Comparison of ENCODE assay signal across 9 mouse cellular contexts in the genomic region with DNA sequence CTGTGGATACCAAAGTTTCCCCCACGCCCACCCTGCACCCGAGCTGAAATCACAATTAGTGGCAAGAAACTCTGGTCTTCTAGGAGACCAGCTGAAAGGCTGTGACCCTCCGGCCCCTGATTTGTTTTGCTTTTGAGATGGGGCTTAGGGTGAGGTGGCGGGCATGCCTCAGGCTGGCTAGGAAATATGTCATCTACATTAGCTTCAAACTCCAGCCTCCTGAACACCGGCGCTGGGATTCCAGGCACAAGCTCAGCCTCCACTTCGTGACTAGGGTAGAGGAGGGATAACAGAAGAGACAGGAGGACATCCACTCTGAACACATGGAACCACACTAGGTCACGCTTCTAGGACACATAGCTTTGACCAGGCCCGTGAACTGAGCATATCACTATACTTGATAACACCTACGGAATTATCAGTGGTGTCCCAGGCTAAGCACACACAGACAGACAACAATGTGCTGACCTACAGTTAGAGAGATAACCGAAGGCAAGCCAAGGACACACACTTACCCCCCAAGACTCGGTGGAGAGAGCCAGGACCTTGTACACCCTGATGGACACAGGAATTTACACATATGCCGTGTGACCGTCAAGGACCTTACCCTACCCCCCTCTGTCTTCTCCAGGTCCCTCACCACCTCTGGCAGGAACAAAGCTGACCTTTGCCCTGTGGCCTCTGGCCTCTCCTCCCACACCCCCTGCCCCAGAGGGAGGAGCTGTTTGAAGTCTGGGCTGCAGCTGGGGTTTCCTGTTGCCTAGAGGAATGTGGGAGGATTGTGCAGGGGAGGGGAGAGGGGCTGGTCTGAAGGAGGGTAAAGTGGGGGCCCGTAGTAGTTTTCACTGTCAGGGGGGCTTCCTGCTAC. TPM values are rescaled to one million over a fixed set of nuclear protein-coding genes. Genes with fewer than 3 reads are reported as not detected.
A peak's percentile ranks its signal among the peaks of the same experiment; 100 is the strongest.
DNase-seq lines count a peak whose midpoint lies in the region; ATAC-seq and TF ChIP-seq lines count a peak whose summit lies in the region.
"Had no signal": no experiment of that assay in that cellular context is flagged by ENCODE, and none has a peak within 500 bp of the region (broad histone marks: within the 10 kb centered on the region; RNA-seq: fewer than 3 reads in every experiment).

No protein-coding gene starts in this region.

- H3K4me2 ChIP-seq in intestine, embryonic 14.5 days (ENCODE audit: low read length), result no peak overlapping the region
- H3K4me2 ChIP-seq in intestine, postnatal 0 days (replicated peaks; ENCODE audit: low read depth), result no peak overlapping the region
- no peak overlapping the region; the same call in 1 of the 2 replicates for H3K4me2 ChIP-seq in embryonic facial prominence, embryonic 11.5 days (ENCODE audit: low read depth, low read length)
- H3K4me2 ChIP-seq in kidney, embryonic 16.5 days (replicated peaks; ENCODE audit: low read depth, low read length), result no peak overlapping the region
- no peak overlapping the region for H3K4me2 ChIP-seq in neural tube, embryonic 12.5 days (replicated peaks)

- 0 out of 2 replicates have a peak overlapping the region, but pooled peaks have one; percentile 10 for H3K9ac ChIP-seq in intestine, embryonic 14.5 days (ENCODE audit: low read length)
- no peak overlapping the region for H3K9ac ChIP-seq in intestine, postnatal 0 days (ENCODE audit: low read depth, low read length)
- 0 out of 2 replicates have a peak overlapping the region, but pooled peaks have one; percentile 18 for H3K9ac ChIP-seq in embryonic facial prominence, embryonic 11.5 days (replicated peaks; ENCODE audit: low read length)
- no peak overlapping the region for H3K9ac ChIP-seq in kidney, embryonic 16.5 days (replicated peaks; ENCODE audit: low read length)
- H3K9ac ChIP-seq in neural tube, embryonic 12.5 days, result 0 out of 2 replicates have a peak overlapping the region, but pooled peaks have one; percentile 35

- 25% methylated on average over 15 of the region's 15 CpGs for WGBS in intestine, embryonic 14.5 days
- 35% methylated on average over 15 of the region's 15 CpGs for WGBS in intestine, postnatal 0 days
- 11% methylated on average over 15 of the region's 15 CpGs for WGBS in embryonic facial prominence, embryonic 11.5 days
- 18% methylated on average over 15 of the region's 15 CpGs for WGBS in kidney, embryonic 16.5 days
- 40% methylated on average over 15 of the region's 15 CpGs for WGBS in neural tube, embryonic 12.5 days

- H3K27ac ChIP-seq in intestine, embryonic 14.5 days (ENCODE audit: low read depth), result no peak overlapping the region
- H3K27ac ChIP-seq in intestine, postnatal 0 days (ENCODE audit: low read depth, low read length), result no peak overlapping the region
- H3K27ac ChIP-seq in embryonic facial prominence, embryonic 11.5 days (replicated peaks; ENCODE audit: low read depth, low read length), result no peak overlapping the region
- peak overlapping the region; percentile 28; the same call in 1 of the 2 replicates for H3K27ac ChIP-seq in kidney, embryonic 16.5 days (ENCODE audit: low read length)
- H3K27ac ChIP-seq in neural tube, embryonic 12.5 days, result no peak overlapping the region

- TF ChIP-seq CTCF in intestine, postnatal 0 days (IDR thresholded peaks at IDR 0.05; ENCODE audit: low read depth), result no peak

- no peak for DNase-seq in intestine, embryonic 14.5 days (ENCODE audit: low spot score)
- DNase-seq in embryonic facial prominence, embryonic 11.5 days (ENCODE audit: low spot score), result no peak
- DNase-seq in spleen, adult 18-20 months, result no peak
- no peak for DNase-seq in MN1 (ENCODE audit: low spot score)
- DNase-seq: gastrocnemius, postnatal 14 days; midbrain, embryonic 14.5 days had no signal

- H3K4me3 ChIP-seq in intestine, embryonic 14.5 days (ENCODE audit: low read depth, low read length), result no peak overlapping the region
- H3K4me3 ChIP-seq in intestine, postnatal 0 days (ENCODE audit: low read depth, low read length), result no peak overlapping the region
- H3K4me3 ChIP-seq in embryonic facial prominence, embryonic 11.5 days (ENCODE audit: low read depth, low read length), result no peak overlapping the region
- no peak overlapping the region for H3K4me3 ChIP-seq in kidney, embryonic 16.5 days (ENCODE audit: low read length)
- no peak overlapping the region for H3K4me3 ChIP-seq in neural tube, embryonic 12.5 days

- no peaks in the 10 kb centered on the region for H3K36me3 ChIP-seq in intestine, embryonic 14.5 days (ENCODE audit: control insufficient read depth, insufficient read depth, low read length)
- H3K36me3 ChIP-seq in intestine, postnatal 0 days (ENCODE audit: control insufficient read depth, insufficient read depth), result no peaks in the 10 kb centered on the region
- H3K36me3 ChIP-seq in embryonic facial prominence, embryonic 11.5 days (replicated peaks; ENCODE audit: control insufficient read depth, insufficient read depth, low read depth, low read length), result no peaks in the 10 kb centered on the region
- H3K36me3 ChIP-seq in kidney, embryonic 16.5 days (ENCODE audit: insufficient read depth, low read length), result no peaks in the 10 kb centered on the region
- no peaks in the 10 kb centered on the region for H3K36me3 ChIP-seq in neural tube, embryonic 12.5 days

- H3K9me3 ChIP-seq in intestine, embryonic 14.5 days (ENCODE audit: control insufficient read depth, low read length), result no peaks in the 10 kb centered on the region
- H3K9me3 ChIP-seq in intestine, postnatal 0 days (ENCODE audit: control insufficient read depth), result no peaks in the 10 kb centered on the region
- no peaks in the 10 kb centered on the region for H3K9me3 ChIP-seq in embryonic facial prominence, embryonic 11.5 days (replicated peaks; ENCODE audit: control insufficient read depth, low read length)
- H3K9me3 ChIP-seq in kidney, embryonic 16.5 days (ENCODE audit: low read length), result no peaks in the 10 kb centered on the region
- no peaks in the 10 kb centered on the region for H3K9me3 ChIP-seq in neural tube, embryonic 12.5 days

- no peak for ATAC-seq in intestine, embryonic 14.5 days (replicated peaks; ENCODE audit: low FRiP score, low TSS enrichment, low read depth)
- no peak for ATAC-seq in intestine, postnatal 0 days
- ATAC-seq in embryonic facial prominence, embryonic 11.5 days (replicated peaks; ENCODE audit: insufficient number of reproducible peaks, low FRiP score, low TSS enrichment, low read depth), result no peak
- ATAC-seq in kidney, embryonic 16.5 days (ENCODE audit: low FRiP score, low TSS enrichment), result 0 out of 2 replicates have a peak, but pooled peaks have one; percentile 5
- no peak for ATAC-seq in neural tube, embryonic 12.5 days (ENCODE audit: low FRiP score, low read depth)

- H3K4me1 ChIP-seq in intestine, embryonic 14.5 days (replicated peaks; ENCODE audit: control insufficient read depth, insufficient read depth, low read length), result peaks cover 13% of the 10 kb centered on the region
- H3K4me1 ChIP-seq in intestine, postnatal 0 days (replicated peaks; ENCODE audit: control insufficient read depth, insufficient read depth, low read length), result no peaks in the 10 kb centered on the region; the same call in 1 of the 2 replicates
- peaks cover 5% of the 10 kb centered on the region; the same call in 1 of the 2 replicates for H3K4me1 ChIP-seq in embryonic facial prominence, embryonic 11.5 days (ENCODE audit: control insufficient read depth, insufficient read depth, low read length)
- peaks cover 21% of the 10 kb centered on the region for H3K4me1 ChIP-seq in kidney, embryonic 16.5 days (ENCODE audit: insufficient read depth, low read length)
- H3K4me1 ChIP-seq in neural tube, embryonic 12.5 days, result peaks cover 23% of the 10 kb centered on the region

- peaks cover 11% of the 10 kb centered on the region for H3K27me3 ChIP-seq in intestine, embryonic 14.5 days (replicated peaks; ENCODE audit: control insufficient read depth, insufficient read depth, low read length)
- H3K27me3 ChIP-seq in intestine, postnatal 0 days (replicated peaks; ENCODE audit: control insufficient read depth, insufficient read depth, low read length), result no peaks in the 10 kb centered on the region
- H3K27me3 ChIP-seq in embryonic facial prominence, embryonic 11.5 days (ENCODE audit: control insufficient read depth, insufficient read depth, low read length), result no peaks in the 10 kb centered on the region
- H3K27me3 ChIP-seq in kidney, embryonic 16.5 days (ENCODE audit: insufficient read depth, low read length), result peaks cover 12% of the 10 kb centered on the region
- H3K27me3 ChIP-seq in neural tube, embryonic 12.5 days (replicated peaks), result peaks cover 16% of the 10 kb centered on the region

RNA-seq across cellular contexts. Expression of gene Ahdc1, which starts 3.3 kb away (rescaled TPM):
- 7.3 and 8.1 TPM in 2 replicates for polyA plus RNA-seq in intestine, embryonic 14.5 days (2014; fragmentation: Nextera tagmentation; extraction: Ambion mirVana)
- 2.4 and 3.1 TPM in 2 replicates for polyA plus RNA-seq in intestine, postnatal 0 days (2015; fragmentation: Nextera tagmentation; extraction: Ambion mirVana)
- 6.6 and 7.7 TPM in 2 replicates for polyA plus RNA-seq in embryonic facial prominence, embryonic 11.5 days (2014; fragmentation: Nextera tagmentation; extraction: Ambion mirVana)
- 9.8 and 11.7 TPM in 2 replicates for polyA plus RNA-seq in kidney, embryonic 16.5 days (2015; fragmentation: Nextera tagmentation; extraction: Ambion mirVana)
- polyA plus RNA-seq in neural tube, embryonic 12.5 days (2016; fragmentation: Nextera tagmentation; extraction: Ambion mirVana), result 10.5 TPM in 2 replicates

RNA-seq across cellular contexts. Expression of gene Fgr, which starts 33.9 kb away (rescaled TPM):
- polyA plus RNA-seq in intestine, embryonic 14.5 days (2014; fragmentation: Nextera tagmentation; extraction: Ambion mirVana), result 0.62 and 0.99 TPM in 2 replicates
- polyA plus RNA-seq in intestine, postnatal 0 days (2015; fragmentation: Nextera tagmentation; extraction: Ambion mirVana), result 2.0 and 2.4 TPM in 2 replicates
- polyA plus RNA-seq in embryonic facial prominence, embryonic 11.5 days (2014; fragmentation: Nextera tagmentation; extraction: Ambion mirVana), result 0.08 and 0.20 TPM in 2 replicates
- polyA plus RNA-seq in kidney, embryonic 16.5 days (2015; fragmentation: Nextera tagmentation; extraction: Ambion mirVana), result 0.44 and 0.58 TPM in 2 replicates
- polyA plus RNA-seq in neural tube, embryonic 12.5 days (2016; fragmentation: Nextera tagmentation; extraction: Ambion mirVana), result 0.22 and 0.28 TPM in 2 replicates

Comparison
In these comparisons a context has a peak if more than half of its experiments do, and no peak if none do; other contexts are left out.
1. H3K9ac ChIP-seq: peak in intestine, embryonic 14.5 days (single experiment), embryonic facial prominence, embryonic 11.5 days (single experiment) and neural tube, embryonic 12.5 days (single experiment); none in intestine, postnatal 0 days (single experiment) and kidney, embryonic 16.5 days (single experiment).